Mouse (Mus musculus) T-helper 2 cell (primary cell): ENCODE data around the gene Stmn1.

ENCODE experiments used
- in situ Hi-C: fragments of 300-600 bp; cut with MboI, MseI; formaldehyde crosslinking; loops from one replicate; pipeline ENCODE4 v1.15.1; 2025; ENCODE audit warnings: high pct_unique_total_duplicates

Gene Stmn1

GRCm38 (mm10) chr4:134514309-134514930 is 46.3 kb downstream of the Stmn1 start:
- in situ Hi-C loops = no loop called here

DNA sequence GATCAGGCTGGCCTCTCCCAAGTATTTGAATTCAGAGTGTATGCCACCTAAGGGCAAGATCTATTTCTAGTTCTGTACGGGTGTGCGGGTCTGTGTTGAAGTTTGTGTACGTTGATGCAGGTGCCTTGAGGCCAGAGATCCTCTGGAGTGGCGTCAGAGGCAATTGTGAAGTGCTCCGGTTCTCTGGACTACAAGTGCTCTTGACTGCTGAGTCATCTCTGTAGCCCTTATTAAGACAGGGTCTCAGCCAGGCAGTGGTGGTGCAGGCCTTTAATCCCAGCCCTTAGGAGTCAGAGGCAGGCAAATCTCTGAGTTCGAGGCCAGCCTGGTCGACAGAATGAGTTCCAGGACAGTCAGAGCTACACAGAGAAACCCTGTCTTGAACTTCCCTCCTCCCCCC is 47.5 kb downstream of the Stmn1 start:
- in situ Hi-C loops = no loop called here

DNA sequence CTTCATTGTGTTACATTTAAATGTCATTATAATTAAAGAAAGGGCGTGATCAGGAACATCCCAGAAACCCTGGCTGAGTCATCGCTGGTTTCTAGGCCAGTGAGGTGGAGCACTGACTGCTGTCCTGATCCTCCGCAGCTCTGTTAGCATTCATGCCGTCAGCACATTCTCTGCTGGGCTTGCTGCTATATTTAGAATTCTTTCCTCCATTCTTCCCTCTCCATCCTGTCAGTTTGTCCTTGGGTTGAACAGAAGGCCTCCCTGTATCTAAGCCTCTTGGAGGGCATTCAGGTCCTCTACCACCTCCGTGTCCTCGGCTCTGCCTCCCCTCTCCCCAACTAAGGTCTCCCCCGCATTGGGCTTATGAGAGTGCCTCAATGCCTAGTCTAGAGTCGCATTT is 48.9 kb downstream of the Stmn1 start:
- in situ Hi-C loops = no loop called here

- in situ Hi-C loops = no loop called here
Observed at GRCm38 (mm10) chr4:134517719-134518118, 49.6 kb downstream of the Stmn1 start.

- in situ Hi-C loops = no loop called here
Observed at GRCm38 (mm10) chr4:134518541-134518940, 50.4 kb downstream of the Stmn1 start.

DNA sequence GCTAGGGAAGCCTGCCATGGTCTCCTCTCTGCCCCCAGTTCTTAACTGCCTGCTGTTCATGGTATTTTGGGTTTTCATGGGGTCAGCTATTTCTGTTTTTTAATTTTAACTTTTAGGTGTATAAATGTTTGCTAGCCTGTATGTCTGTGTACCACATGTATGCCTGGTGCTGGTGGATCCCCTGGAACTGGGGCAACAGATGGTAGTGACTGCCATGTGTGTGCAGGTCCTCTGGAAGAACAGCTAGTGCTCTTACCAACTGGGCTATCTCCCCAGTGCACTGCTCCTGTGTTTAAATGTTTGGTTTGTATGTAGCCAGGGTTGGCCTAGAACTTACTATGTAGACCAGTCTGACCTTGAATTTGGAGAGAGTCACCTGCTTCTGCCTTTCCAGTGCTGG is 51.2 kb downstream of the Stmn1 start:
- in situ Hi-C loops = no loop called here
